ENCODE assay signal across 7 mouse cellular contexts in genomic region chr7:141562421-141562851, GRCm38 (mm10). TPM values are rescaled to one million over a fixed set of nuclear protein-coding genes. Genes with fewer than 3 reads are reported as not detected.
DNase-seq lines count a peak whose midpoint lies in the region; ATAC-seq lines count a peak whose summit lies in the region.

No protein-coding gene starts in this region.

- intact Hi-C loops in gastrocnemius, postnatal 14 days (cut with DNase I; ENCODE audit: low total_unique reads): no loop called here

- H3K27me3 ChIP-seq in embryonic facial prominence, embryonic 12.5 days: no peaks in the 10 kb centered on the region
- H3K27me3 ChIP-seq in hindbrain, embryonic 13.5 days: 0 out of 2 replicates have a peak, but pooled peaks cover 3% of the 10 kb centered on the region
- 0 out of 2 replicates have a peak, but pooled peaks cover 4% of the 10 kb centered on the region for H3K27me3 ChIP-seq in midbrain, embryonic 10.5 days (ENCODE audit: low read depth, poor library complexity, severe bottlenecking)

- DNase-seq in ovary, postnatal 10 days (ENCODE audit: low spot score): peak; percentile 24
- no peak for DNase-seq in ovary, postnatal 14 days (ENCODE audit: low spot score)
- no peak for DNase-seq in midbrain, embryonic 10.5 days (ENCODE audit: low spot score)
- DNase-seq in gastrocnemius, postnatal 14 days: no peak

- H3K9me3 ChIP-seq in embryonic facial prominence, embryonic 12.5 days: no peaks in the 10 kb centered on the region
- no peaks in the 10 kb centered on the region for H3K9me3 ChIP-seq in hindbrain, embryonic 13.5 days
- H3K9me3 ChIP-seq in midbrain, embryonic 10.5 days (replicated peaks): no peaks in the 10 kb centered on the region

- peak overlapping the region; percentile 65 for H3K4me2 ChIP-seq in embryonic facial prominence, embryonic 12.5 days (replicated peaks)
- peak overlapping the region; percentile 86 for H3K4me2 ChIP-seq in hindbrain, embryonic 13.5 days

- under 1% methylated on average over 33 of the region's 33 CpGs for WGBS in embryonic facial prominence, embryonic 12.5 days
- WGBS in hindbrain, embryonic 13.5 days: under 1% methylated on average over 33 of the region's 33 CpGs
- under 1% methylated on average over 33 of the region's 33 CpGs for WGBS in midbrain, embryonic 10.5 days

- peak; percentile 53 for ATAC-seq in embryonic facial prominence, embryonic 12.5 days (ENCODE audit: insufficient number of reproducible peaks, insufficient read depth, low FRiP score, low TSS enrichment)
- peak; percentile 73 for ATAC-seq in hindbrain, embryonic 13.5 days (ENCODE audit: low FRiP score)
- ATAC-seq in granulocyte monocyte progenitor cell, adult 5-6 weeks (replicated peaks; ENCODE audit: poor library complexity, severe bottlenecking): no peak

- H3K27ac ChIP-seq in embryonic facial prominence, embryonic 12.5 days: peak overlapping the region; percentile 90
- H3K27ac ChIP-seq in hindbrain, embryonic 13.5 days: peak overlapping the region; percentile 94
- H3K27ac ChIP-seq in midbrain, embryonic 10.5 days (replicated peaks): peak overlapping the region; percentile 95

- H3K4me3 ChIP-seq in embryonic facial prominence, embryonic 12.5 days: peak overlapping the region; percentile 93
- peak overlapping the region; percentile 97 for H3K4me3 ChIP-seq in hindbrain, embryonic 13.5 days
- H3K4me3 ChIP-seq in midbrain, embryonic 10.5 days: peak overlapping the region; percentile 98

- H3K36me3 ChIP-seq in embryonic facial prominence, embryonic 12.5 days: no peaks in the 10 kb centered on the region
- peaks cover 5% of the 10 kb centered on the region for H3K36me3 ChIP-seq in hindbrain, embryonic 13.5 days
- peaks cover 14% of the 10 kb centered on the region; the same call in 1 of the 2 replicates for H3K36me3 ChIP-seq in midbrain, embryonic 10.5 days

- H3K4me1 ChIP-seq in embryonic facial prominence, embryonic 12.5 days: peaks cover 30% of the 10 kb centered on the region
- H3K4me1 ChIP-seq in hindbrain, embryonic 13.5 days (replicated peaks): peaks cover 38% of the 10 kb centered on the region
- H3K4me1 ChIP-seq in midbrain, embryonic 10.5 days: peaks cover 41% of the 10 kb centered on the region

- H3K9ac ChIP-seq in embryonic facial prominence, embryonic 12.5 days: peak overlapping the region; percentile 97
- peak overlapping the region; percentile 97 for H3K9ac ChIP-seq in hindbrain, embryonic 13.5 days

RNA-seq across cellular contexts. Expression of gene Ap2a2, which starts 0.5 kb away (rescaled TPM):
- polyA plus RNA-seq in embryonic facial prominence, embryonic 12.5 days (2016; fragmentation: Nextera tagmentation; extraction: Ambion mirVana): 99.2 and 102 TPM in 2 replicates
- polyA plus RNA-seq in hindbrain, embryonic 13.5 days (2015; fragmentation: Nextera tagmentation; extraction: Ambion mirVana): 105 and 111 TPM in 2 replicates
- polyA plus RNA-seq in midbrain, embryonic 10.5 days (2016; fragmentation: Nextera tagmentation; extraction: Ambion mirVana): 104 and 112 TPM in 2 replicates
- total RNA-seq in granulocyte monocyte progenitor cell, adult 5-6 weeks (2014; fragmentation: Nextera tagmentation): 18.9 and 21.0 TPM in 2 replicates
- 20.2 and 28.4 TPM in 2 replicates for total RNA-seq in granulocyte monocyte progenitor cell, adult 5-6 weeks (2017)
- total RNA-seq in gastrocnemius, postnatal 14 days (2021): 10 to 100 TPM; 37.2 to 41.6 TPM

RNA-seq across cellular contexts. Expression of gene Chid1, which starts 22.8 kb away (rescaled TPM):
- polyA plus RNA-seq in embryonic facial prominence, embryonic 12.5 days (2016; fragmentation: Nextera tagmentation; extraction: Ambion mirVana): 32.5 and 34.7 TPM in 2 replicates
- polyA plus RNA-seq in hindbrain, embryonic 13.5 days (2015; fragmentation: Nextera tagmentation; extraction: Ambion mirVana): 36.6 and 45.5 TPM in 2 replicates
- 25.0 and 29.4 TPM in 2 replicates for polyA plus RNA-seq in midbrain, embryonic 10.5 days (2016; fragmentation: Nextera tagmentation; extraction: Ambion mirVana)
- total RNA-seq in granulocyte monocyte progenitor cell, adult 5-6 weeks (2014; fragmentation: Nextera tagmentation): 12.2 and 26.1 TPM in 2 replicates
- 40.2 and 40.9 TPM in 2 replicates for total RNA-seq in granulocyte monocyte progenitor cell, adult 5-6 weeks (2017)
- 10 to 100 TPM; 19.5 to 23.0 TPM for total RNA-seq in gastrocnemius, postnatal 14 days (2021)
